Mouse (Mus musculus): ENCODE data around the gene Osbpl11. TPM values are rescaled to one million over a fixed set of nuclear protein-coding genes. Genes with fewer than 3 reads are reported as not detected.
"Not testable (repeated sequence)": the region's sequence is repeated elsewhere in the genome, so short reads cannot be mapped to it uniquely, and the experiment has no call there.

Osbpl11 gene
- polyA plus RNA-seq, 1 experiment from 2014 or later, result 21.5 TPM

DNA sequence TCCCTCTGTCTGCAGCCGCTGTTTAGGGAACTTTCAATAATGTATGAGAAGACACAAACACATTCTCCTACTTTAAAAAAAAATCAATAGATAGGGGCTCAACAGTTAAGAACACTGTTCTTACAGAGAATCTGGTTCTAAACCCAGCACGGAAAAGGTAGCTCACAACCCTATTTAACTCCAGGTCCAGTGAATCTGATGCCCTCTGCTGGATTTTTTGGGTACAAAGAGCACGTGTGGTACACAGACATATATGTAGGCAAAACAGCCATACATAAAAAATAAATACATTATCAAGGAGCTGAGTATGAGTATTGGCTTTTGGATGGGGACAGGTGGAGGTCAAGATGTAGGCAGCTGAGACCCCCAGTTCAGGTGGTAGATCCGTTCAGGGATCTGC, 29.9 kb upstream of the Osbpl11 start:
- H3K4me2 ChIP-seq (ENCODE audit: low read length), result no peak overlapping the region
- H3K9me3 ChIP-seq (ENCODE audit: control insufficient read depth, low read length), result no peaks in the 10 kb centered on the region
- ATAC-seq (ENCODE audit: low FRiP score, low TSS enrichment) (no peak), DNase-seq (peak; percentile 69)
- no peak overlapping the region for H3K27ac ChIP-seq (replicated peaks; ENCODE audit: low read depth, low read length)
- H3K9ac ChIP-seq (replicated peaks; ENCODE audit: low read length), result no peak overlapping the region
- WGBS, result 52% methylated on average over 4 of the region's 4 CpGs
- H3K36me3 ChIP-seq (ENCODE audit: control insufficient read depth, insufficient read depth, low read length), result no peaks in the 10 kb centered on the region
- no peaks in the 10 kb centered on the region for H3K4me1 ChIP-seq (ENCODE audit: control insufficient read depth, insufficient read depth, low read length)
- no peak overlapping the region for H3K4me3 ChIP-seq (replicated peaks; ENCODE audit: low read depth, low read length)
- H3K27me3 ChIP-seq (ENCODE audit: control insufficient read depth, insufficient read depth, low read length), result no peaks in the 10 kb centered on the region

DNA sequence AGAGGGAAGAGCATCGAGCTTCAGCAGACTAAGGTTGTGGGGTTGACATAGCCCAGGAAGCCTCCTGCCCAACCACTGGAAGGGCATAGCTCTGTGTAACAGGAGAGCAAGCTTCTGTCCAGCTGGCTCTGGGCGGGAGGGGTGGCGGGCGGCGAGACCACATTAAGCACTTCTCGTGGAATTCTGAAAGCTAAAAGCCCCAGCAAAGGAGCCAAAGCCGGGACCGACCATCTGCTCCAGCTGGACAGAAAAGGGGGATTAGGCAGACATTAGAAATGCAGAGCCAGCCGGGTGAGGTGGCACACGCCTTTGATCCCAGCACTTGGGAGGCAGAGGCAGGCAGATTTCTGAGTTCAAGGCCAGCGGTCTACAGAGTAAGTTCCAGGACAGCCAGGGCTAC, 26.9 kb upstream of the Osbpl11 start:
- DNase-seq (no peak), ATAC-seq (ENCODE audit: low FRiP score, low TSS enrichment) (no peak)
- Histone ChIP-seq H3K9ac (replicated peaks; ENCODE audit: low read length) (no peak overlapping the region), H3K4me1 (ENCODE audit: control insufficient read depth, insufficient read depth, low read length) (no peaks in the 10 kb centered on the region), H3K4me3 (replicated peaks; ENCODE audit: low read depth, low read length) (no peak overlapping the region), H3K27me3 (ENCODE audit: control insufficient read depth, insufficient read depth, low read length) (no peaks in the 10 kb centered on the region), H3K9me3 (ENCODE audit: control insufficient read depth, low read length) (no peaks in the 10 kb centered on the region), H3K27ac (replicated peaks; ENCODE audit: low read depth, low read length) (no peak overlapping the region), H3K36me3 (ENCODE audit: control insufficient read depth, insufficient read depth, low read length) (no peaks in the 10 kb centered on the region), H3K4me2 (ENCODE audit: low read length) (no peak overlapping the region)
- WGBS, result 64% methylated on average over 11 of the region's 11 CpGs

DNA sequence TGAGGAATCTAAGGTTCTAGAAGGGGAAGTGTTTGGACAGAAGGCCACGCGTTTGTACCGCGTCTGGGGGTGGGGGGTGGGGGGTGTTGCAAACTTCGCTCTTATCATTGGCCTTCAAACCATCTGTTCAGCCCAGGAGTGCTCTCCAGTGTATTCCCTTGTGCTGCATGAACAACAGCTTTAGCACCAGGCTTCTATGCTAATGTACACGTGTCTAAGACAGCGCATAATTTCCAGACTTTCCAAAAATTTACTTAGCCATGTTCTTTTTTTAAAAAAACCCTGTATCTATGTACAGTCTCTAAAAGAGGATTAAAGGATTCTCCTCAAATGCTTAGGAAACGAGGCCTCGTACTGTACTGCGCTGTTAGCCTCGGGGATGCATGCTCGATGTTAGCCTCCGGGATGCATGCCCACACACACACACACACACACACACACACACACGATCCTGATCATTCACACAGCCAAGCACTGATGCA, 26.2 kb upstream of the Osbpl11 start:
- H3K4me1 ChIP-seq (ENCODE audit: control insufficient read depth, insufficient read depth, low read length), result no peaks in the 10 kb centered on the region
- no peak overlapping the region for H3K4me2 ChIP-seq (ENCODE audit: low read length)
- H3K9me3 ChIP-seq (ENCODE audit: control insufficient read depth, low read length), result no peaks in the 10 kb centered on the region
- H3K36me3 ChIP-seq (ENCODE audit: control insufficient read depth, insufficient read depth, low read length), result no peaks in the 10 kb centered on the region
- H3K4me3 ChIP-seq (replicated peaks; ENCODE audit: low read depth, low read length), result no peak overlapping the region
- H3K27ac ChIP-seq (replicated peaks; ENCODE audit: low read depth, low read length), result no peak overlapping the region
- no peak overlapping the region for H3K9ac ChIP-seq (replicated peaks; ENCODE audit: low read length)
- no peaks in the 10 kb centered on the region for H3K27me3 ChIP-seq (ENCODE audit: control insufficient read depth, insufficient read depth, low read length)
- DNase-seq (no peak), ATAC-seq (ENCODE audit: low FRiP score, low TSS enrichment) (no peak)
- WGBS, result 76% methylated on average over 14 of the region's 14 CpGs

DNA sequence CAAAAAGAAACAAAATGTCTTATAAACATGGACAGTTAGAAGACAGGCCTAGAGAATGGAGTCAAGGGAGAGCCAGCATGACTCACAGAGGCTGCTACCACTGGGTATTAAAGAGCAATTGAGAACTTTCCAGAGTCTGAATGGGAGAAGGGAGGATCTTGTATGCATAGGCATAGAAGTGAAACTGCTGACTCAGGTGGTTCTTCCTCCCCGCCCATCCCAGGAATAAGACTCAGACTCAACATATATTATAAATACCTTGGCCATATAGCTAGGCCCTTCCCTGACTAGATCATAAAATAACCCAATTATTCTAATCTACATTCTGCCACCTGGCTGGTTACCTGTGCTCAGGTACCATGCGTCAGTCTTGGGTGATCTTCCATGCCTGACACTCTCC, 25.5 kb upstream of the Osbpl11 start:
- no peaks in the 10 kb centered on the region for H3K36me3 ChIP-seq (ENCODE audit: control insufficient read depth, insufficient read depth, low read length)
- H3K4me3 ChIP-seq (replicated peaks; ENCODE audit: low read depth, low read length), result no peak overlapping the region
- DNase-seq (no peak), ATAC-seq (ENCODE audit: low FRiP score, low TSS enrichment) (no peak)
- no peaks in the 10 kb centered on the region for H3K4me1 ChIP-seq (ENCODE audit: control insufficient read depth, insufficient read depth, low read length)
- H3K9me3 ChIP-seq (ENCODE audit: control insufficient read depth, low read length), result no peaks in the 10 kb centered on the region
- WGBS, result 95% methylated on average over 2 of the region's 2 CpGs
- H3K27me3 ChIP-seq (ENCODE audit: control insufficient read depth, insufficient read depth, low read length), result no peaks in the 10 kb centered on the region
- H3K9ac ChIP-seq (replicated peaks; ENCODE audit: low read length), result no peak overlapping the region
- no peak overlapping the region for H3K4me2 ChIP-seq (ENCODE audit: low read length)
- no peak overlapping the region for H3K27ac ChIP-seq (replicated peaks; ENCODE audit: low read depth, low read length)

DNA sequence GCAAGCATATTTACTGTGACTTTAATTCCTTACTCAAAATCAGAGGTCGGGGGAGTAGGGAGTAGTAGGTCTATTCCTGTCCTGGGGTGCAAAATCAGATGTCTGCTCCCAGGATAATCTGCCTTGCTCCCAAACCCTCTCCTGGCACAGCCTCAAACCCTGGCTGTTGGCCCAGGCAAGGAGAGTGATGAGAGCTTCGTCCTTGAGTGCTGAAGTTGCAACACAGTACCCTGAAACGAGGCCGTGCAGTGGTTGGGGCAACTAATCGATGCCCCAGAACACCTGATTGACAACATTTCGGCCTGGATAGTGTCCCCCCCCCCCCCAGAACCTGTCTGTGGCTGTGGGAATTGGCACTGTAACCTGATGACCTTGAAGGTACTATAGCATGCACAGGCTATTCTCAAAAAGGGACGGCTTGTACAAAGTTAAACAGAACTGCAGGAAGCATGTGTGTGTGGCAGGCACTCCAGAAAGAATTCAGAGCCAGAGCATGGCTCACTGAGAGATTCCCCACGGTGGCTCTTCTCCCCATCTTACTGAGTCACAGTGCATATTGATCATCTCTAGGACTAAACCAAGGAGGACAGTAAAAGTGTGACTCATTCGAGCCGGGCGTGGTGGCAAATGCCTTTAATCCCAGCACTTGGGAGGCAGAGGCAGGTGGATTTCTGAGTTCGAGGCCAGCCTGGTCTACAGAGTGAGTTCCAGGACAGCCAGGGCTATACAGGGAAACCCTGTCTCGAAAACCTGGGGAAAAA, 21.4 kb upstream of the Osbpl11 start:
- no peak for ATAC-seq (ENCODE audit: low FRiP score, low TSS enrichment)
- no peak for DNase-seq
- Histone ChIP-seq H3K9me3 (ENCODE audit: control insufficient read depth, low read length) (no peaks in the 10 kb centered on the region), H3K9ac (replicated peaks; ENCODE audit: low read length) (no peak overlapping the region), H3K4me3 (replicated peaks; ENCODE audit: low read depth, low read length) (no peak overlapping the region), H3K4me1 (ENCODE audit: control insufficient read depth, insufficient read depth, low read length) (no peaks in the 10 kb centered on the region), H3K4me2 (ENCODE audit: low read length) (no peak overlapping the region), H3K27me3 (ENCODE audit: control insufficient read depth, insufficient read depth, low read length) (no peaks in the 10 kb centered on the region), H3K36me3 (ENCODE audit: control insufficient read depth, insufficient read depth, low read length) (no peaks in the 10 kb centered on the region), H3K27ac (replicated peaks; ENCODE audit: low read depth, low read length) (no peak overlapping the region)
- 82% methylated on average over 13 of the region's 13 CpGs for WGBS

DNA sequence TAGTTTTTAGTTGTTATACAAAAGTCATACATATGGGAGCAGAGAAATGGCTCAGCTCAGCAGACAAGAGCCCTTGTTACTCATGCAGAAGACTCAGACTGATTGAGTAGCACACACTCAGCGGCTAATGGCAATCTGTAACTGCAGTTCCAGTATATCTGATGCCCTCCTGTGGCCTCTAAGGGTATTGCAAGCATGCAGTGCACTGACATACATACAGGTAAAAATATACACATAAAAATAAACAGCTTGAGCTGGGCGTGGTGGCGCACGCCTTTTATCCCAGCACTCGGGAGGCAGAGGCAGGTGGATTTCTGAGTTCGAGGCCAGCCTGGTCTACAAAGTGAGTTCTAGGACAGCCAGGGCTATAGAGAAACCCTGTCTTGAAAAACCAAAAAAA, 18.6 kb upstream of the Osbpl11 start:
- ATAC-seq (ENCODE audit: low FRiP score, low TSS enrichment), result not testable (repeated sequence)

DNA sequence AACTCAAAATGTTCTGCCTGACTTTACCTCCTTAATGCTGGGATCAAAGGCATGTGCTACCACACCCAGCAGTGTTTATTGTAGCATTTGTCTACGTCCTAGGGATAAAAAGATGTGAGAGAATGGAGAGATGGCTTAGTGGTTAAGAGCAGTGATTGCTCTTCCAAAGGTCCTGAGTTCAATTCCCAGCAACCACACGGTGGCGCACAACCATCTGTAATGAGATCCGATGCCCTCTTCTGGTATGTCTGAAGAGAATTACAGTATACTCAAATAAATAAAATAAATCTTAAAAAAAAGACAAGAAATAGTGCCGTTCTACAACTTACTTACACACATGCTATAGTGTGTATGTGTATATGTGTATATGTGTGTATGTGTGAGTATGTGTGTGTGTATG, 17.3 kb upstream of the Osbpl11 start:
- H3K4me3 ChIP-seq (replicated peaks; ENCODE audit: low read depth, low read length), result no peak overlapping the region
- H3K36me3 ChIP-seq (ENCODE audit: control insufficient read depth, insufficient read depth, low read length), result no peaks in the 10 kb centered on the region
- 43% methylated on average over 5 of the region's 5 CpGs for WGBS
- no peak overlapping the region for H3K27ac ChIP-seq (replicated peaks; ENCODE audit: low read depth, low read length)
- no peaks in the 10 kb centered on the region for H3K9me3 ChIP-seq (ENCODE audit: control insufficient read depth, low read length)
- ATAC-seq (ENCODE audit: low FRiP score, low TSS enrichment) (no peak), DNase-seq (no peak)
- H3K9ac ChIP-seq (replicated peaks; ENCODE audit: low read length), result no peak overlapping the region
- H3K4me1 ChIP-seq (ENCODE audit: control insufficient read depth, insufficient read depth, low read length), result no peaks in the 10 kb centered on the region
- no peak overlapping the region for H3K4me2 ChIP-seq (ENCODE audit: low read length)
- H3K27me3 ChIP-seq (ENCODE audit: control insufficient read depth, insufficient read depth, low read length), result no peaks in the 10 kb centered on the region

More for the DNA sequence above, 18.6 kb upstream of the Osbpl11 start:
- 67% methylated on average over 6 of the region's 6 CpGs for WGBS
- not testable (repeated sequence) for H3K27ac ChIP-seq (replicated peaks; ENCODE audit: low read depth, low read length); H3K27me3 ChIP-seq (ENCODE audit: control insufficient read depth, insufficient read depth, low read length); H3K4me3 ChIP-seq (replicated peaks; ENCODE audit: low read depth, low read length); H3K36me3 ChIP-seq (ENCODE audit: control insufficient read depth, insufficient read depth, low read length); H3K4me1 ChIP-seq (ENCODE audit: control insufficient read depth, insufficient read depth, low read length); H3K4me2 ChIP-seq (ENCODE audit: low read length); H3K9ac ChIP-seq (replicated peaks; ENCODE audit: low read length); H3K9me3 ChIP-seq (ENCODE audit: control insufficient read depth, low read length)
- peak; percentile 40 for DNase-seq

DNA sequence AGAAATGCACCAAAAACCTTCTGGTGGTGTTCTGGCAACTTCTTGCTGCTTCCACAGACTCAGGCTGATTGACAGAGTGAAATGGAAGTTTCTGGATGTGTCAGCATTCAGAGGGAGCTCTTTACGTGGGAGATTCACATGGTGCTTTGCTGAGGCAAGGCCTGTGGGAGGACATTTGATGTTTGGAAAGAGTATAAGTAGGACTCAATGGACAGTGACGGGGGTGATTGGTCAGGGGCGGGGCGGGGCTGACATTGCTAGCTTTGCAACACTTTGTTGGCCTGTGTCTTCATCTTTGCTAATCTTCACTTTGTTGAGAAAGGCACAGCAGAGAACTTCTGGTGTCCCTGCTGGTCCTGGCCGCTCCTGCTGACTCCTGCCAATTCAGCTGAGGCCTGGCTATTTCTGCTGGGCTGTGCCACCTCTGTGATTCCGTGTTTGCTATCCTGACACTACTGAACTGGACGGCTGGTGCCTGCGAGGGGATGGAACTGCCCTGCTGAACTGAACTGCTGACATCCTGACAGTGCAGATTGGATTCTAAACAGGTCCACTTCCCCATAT, 15.3 kb upstream of the Osbpl11 start:
- Histone ChIP-seq H3K27me3 (ENCODE audit: control insufficient read depth, insufficient read depth, low read length) (no peaks in the 10 kb centered on the region), H3K4me1 (ENCODE audit: control insufficient read depth, insufficient read depth, low read length) (no peaks in the 10 kb centered on the region), H3K36me3 (ENCODE audit: control insufficient read depth, insufficient read depth, low read length) (no peaks in the 10 kb centered on the region), H3K27ac (replicated peaks; ENCODE audit: low read depth, low read length) (no peak overlapping the region), H3K9ac (replicated peaks; ENCODE audit: low read length) (no peak overlapping the region), H3K4me3 (replicated peaks; ENCODE audit: low read depth, low read length) (no peak overlapping the region), H3K4me2 (ENCODE audit: low read length) (no peak overlapping the region), H3K9me3 (ENCODE audit: control insufficient read depth, low read length) (no peaks in the 10 kb centered on the region)
- 51% methylated on average over 8 of the region's 8 CpGs for WGBS
- DNase-seq, result no peak
- ATAC-seq (ENCODE audit: low FRiP score, low TSS enrichment), result no peak

Data from midbrain, embryonic 14.5 days (tissue).